Mouse (Mus musculus): ENCODE data around the gene Zfp106.

Gene Zfp106

GRCm38 (mm10) chr2:120481921-120482320 is 81.7 kb downstream of the Zfp106 start:
- no peak for ATAC-seq (ENCODE audit: insufficient number of reproducible peaks, low FRiP score, low TSS enrichment)

- no peak for ATAC-seq (ENCODE audit: insufficient number of reproducible peaks, low FRiP score, low TSS enrichment)
Measured at GRCm38 (mm10) chr2:120478600-120478999, 85.0 kb downstream of the Zfp106 start.

GRCm38 (mm10) chr2:120476277-120477087 is 87.2 kb downstream of the Zfp106 start:
- ATAC-seq (ENCODE audit: insufficient number of reproducible peaks, low FRiP score, low TSS enrichment): no peak

GRCm38 (mm10) chr2:120470856-120471255 is 92.8 kb downstream of the Zfp106 start:
- ATAC-seq (ENCODE audit: insufficient number of reproducible peaks, low FRiP score, low TSS enrichment): no peak

GRCm38 (mm10) chr2:120469715-120470114 is 93.9 kb downstream of the Zfp106 start:
- no peak for ATAC-seq (ENCODE audit: insufficient number of reproducible peaks, low FRiP score, low TSS enrichment)

GRCm38 (mm10) chr2:120469220-120469619 is 94.4 kb downstream of the Zfp106 start:
- no peak for ATAC-seq (ENCODE audit: insufficient number of reproducible peaks, low FRiP score, low TSS enrichment)

GRCm38 (mm10) chr2:120468011-120468410 is 95.6 kb downstream of the Zfp106 start:
- no peak for ATAC-seq (ENCODE audit: insufficient number of reproducible peaks, low FRiP score, low TSS enrichment)

GRCm38 (mm10) chr2:120465397-120465785 is 98.3 kb downstream of the Zfp106 start:
- no peak for ATAC-seq (ENCODE audit: insufficient number of reproducible peaks, low FRiP score, low TSS enrichment)

GRCm38 (mm10) chr2:120464732-120465396 is 98.8 kb downstream of the Zfp106 start:
- no peak for ATAC-seq (ENCODE audit: insufficient number of reproducible peaks, low FRiP score, low TSS enrichment)

GRCm38 (mm10) chr2:120464091-120464490 is 99.6 kb downstream of the Zfp106 start:
- ATAC-seq (ENCODE audit: insufficient number of reproducible peaks, low FRiP score, low TSS enrichment): no peak

- ATAC-seq (ENCODE audit: insufficient number of reproducible peaks, low FRiP score, low TSS enrichment): no peak
Measured at GRCm38 (mm10) chr2:120463328-120463727, 100.3 kb downstream of the Zfp106 start.

- no peak for ATAC-seq (ENCODE audit: insufficient number of reproducible peaks, low FRiP score, low TSS enrichment)
Measured at GRCm38 (mm10) chr2:120460216-120460615, 103.4 kb downstream of the Zfp106 start.

Measured in cerebellum, adult (tissue).